Mouse (Mus musculus) stomach, postnatal 0 days (tissue): ENCODE measurements around the gene Gm10681.
"Not testable (repeated sequence)": the region's sequence is repeated elsewhere in the genome, so short reads cannot be mapped to it uniquely, and the experiment has no call there.

Source experiments
- CTCF ChIP-seq: IDR thresholded peaks from 2 replicates; pipeline ENCODE4 v1.5.1; 2016; ENCODE audit warnings: antibody characterized with exemption, low read depth, mild to moderate bottlenecking, moderate library complexity
- EP300 ChIP-seq: optimal IDR thresholded peaks from 2 replicates; pipeline ENCODE3; 2016; ENCODE audit warnings: antibody characterized with exemption

GRCm38 (mm10) chr3:98563831-98564230 lies 24.8 kb downstream of the Gm10681 start:
- not testable (repeated sequence) for TF ChIP-seq CTCF, EP300
